Mouse (Mus musculus) lung, adult 2 months (tissue): ENCODE data around the gene Slc8a1. TPM values are rescaled to one million over a fixed set of nuclear protein-coding genes. Genes with fewer than 3 reads are reported as not detected.

Experiments
- DNase-seq: peaks from one replicate; pipeline ENCODE4 v3.0.0; 2022
- H3K4me1 ChIP-seq: fragments of 200-500 bp; 2 replicates; pipeline ENCODE4 v1.6.1; 2011; ENCODE audit warnings: low read length; ENCODE audit not compliant: control insufficient read depth, insufficient read depth
- H3K4me3 ChIP-seq: fragments of 200-500 bp; replicated peaks from 2 replicates; pipeline ENCODE3; 2011; ENCODE audit warnings: low read depth, mild to moderate bottlenecking, control low read depth, low read length; ENCODE audit errors: extremely low read depth
- CTCF ChIP-seq: fragments of 200-500 bp; IDR thresholded peaks from 2 replicates; pipeline ENCODE4 v1.5.1; 2011; ENCODE audit warnings: mild to moderate bottlenecking, low read length, control low read depth; ENCODE audit not compliant: insufficient read depth
- POLR2A ChIP-seq: fragments of 200-500 bp; IDR thresholded peaks from 2 replicates; pipeline ENCODE4 v1.6.1; 2011; ENCODE audit warnings: low read depth, mild to moderate bottlenecking, control low read depth, low read length, borderline replicate concordance; ENCODE audit errors: extremely low read depth
- WGBS: fragments of 180-500 bp; shearing (Covaris S2); methylation state at CpG from one replicate; pipeline ENCODE4 v1.1.7; 2018; 5-methylcytosine and 5-hydroxymethylcytosine counted together
- polyA plus RNA-seq: library from polyadenylated mRNA; depleted of rRNA; stranded (reverse); fragments of >200 nt; gene quantifications from 2 replicates; pipeline ENCODE4 v1.2.3, GENCODE M21; 2012

The Slc8a1 gene
- polyA plus RNA-seq, 1 experiment, result 8.0 TPM

- WGBS, result 79% methylated on average over 2 of the region's 2 CpGs
- H3K4me3 ChIP-seq, result no peak overlapping the region
Observed at GRCm38 (mm10) chr17:81735583-81735982, 2.6 kb downstream of the Slc8a1 start.

DNA sequence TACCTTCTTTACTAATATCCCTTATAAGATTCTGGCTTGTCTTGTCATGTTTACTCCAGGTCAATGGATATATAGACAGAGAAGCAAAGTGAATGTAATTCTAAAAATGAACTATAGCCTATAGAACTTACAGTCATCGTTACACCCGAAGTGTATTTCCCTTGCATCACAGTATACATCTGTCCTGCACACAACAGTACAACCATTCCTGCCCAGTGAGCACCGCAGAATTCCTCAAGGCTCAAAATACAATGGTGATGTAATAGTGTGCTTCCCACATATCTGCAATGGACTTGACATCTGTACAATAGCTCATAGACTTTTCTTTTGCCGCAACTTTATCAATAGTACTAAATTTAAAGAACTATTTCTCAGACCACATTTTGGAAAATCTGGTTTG, 8.3 kb downstream of the Slc8a1 start:
- 91% methylated on average over 4 of the region's 4 CpGs for WGBS
- no peak for DNase-seq
- Histone ChIP-seq H3K4me3 (no peak overlapping the region), H3K4me1 (no peaks in the 10 kb centered on the region)
- TF ChIP-seq CTCF (no peak), POLR2A (no peak)

More at GRCm38 (mm10) chr17:81735583-81735982, 2.6 kb downstream of the Slc8a1 start:
- no peaks in the 10 kb centered on the region for H3K4me1 ChIP-seq
- no peak for DNase-seq
- TF ChIP-seq POLR2A, result no peak
- no peak for TF ChIP-seq CTCF

- Histone ChIP-seq H3K4me3 (no peak overlapping the region), H3K4me1 (no peaks in the 10 kb centered on the region)
- 43% methylated on average over 1 of the region's 1 CpGs for WGBS
- no peak for DNase-seq
- TF ChIP-seq CTCF (no peak), POLR2A (no peak)
Observed at GRCm38 (mm10) chr17:81712273-81712751, 25.9 kb downstream of the Slc8a1 start.

DNA sequence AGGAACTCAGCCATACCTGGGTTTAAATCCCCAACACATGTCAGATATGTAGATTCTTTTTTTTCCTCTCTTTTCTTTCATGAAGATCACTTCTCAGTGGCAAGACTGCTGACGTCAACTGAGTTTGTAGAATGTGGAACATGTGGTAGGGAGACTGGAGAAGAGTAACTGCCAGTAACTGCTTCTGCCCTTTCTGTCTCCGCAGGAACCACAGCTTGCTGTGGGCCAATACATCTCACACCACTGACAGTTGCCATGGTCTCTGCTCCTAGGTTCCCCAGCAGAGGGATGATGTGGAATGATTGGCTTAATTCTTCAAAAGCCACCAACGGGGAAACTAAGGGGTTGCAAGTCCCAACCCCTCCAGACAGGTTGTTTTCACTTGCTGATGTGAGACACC, 33.4 kb downstream of the Slc8a1 start:
- H3K4me3 ChIP-seq, result no peak overlapping the region
- TF ChIP-seq POLR2A (no peak), CTCF (no peak)
- no peaks in the 10 kb centered on the region for H3K4me1 ChIP-seq
- 50% methylated on average over 3 of the region's 3 CpGs for WGBS
- DNase-seq, result no peak

- H3K4me1 ChIP-seq, result no peaks in the 10 kb centered on the region
- no peak for TF ChIP-seq POLR2A
- no peak for TF ChIP-seq CTCF
- WGBS, result 71% methylated on average over 2 of the region's 2 CpGs
- no peak overlapping the region for H3K4me3 ChIP-seq
- no peak for DNase-seq
Observed at GRCm38 (mm10) chr17:81703258-81703657, 34.9 kb downstream of the Slc8a1 start.

DNA sequence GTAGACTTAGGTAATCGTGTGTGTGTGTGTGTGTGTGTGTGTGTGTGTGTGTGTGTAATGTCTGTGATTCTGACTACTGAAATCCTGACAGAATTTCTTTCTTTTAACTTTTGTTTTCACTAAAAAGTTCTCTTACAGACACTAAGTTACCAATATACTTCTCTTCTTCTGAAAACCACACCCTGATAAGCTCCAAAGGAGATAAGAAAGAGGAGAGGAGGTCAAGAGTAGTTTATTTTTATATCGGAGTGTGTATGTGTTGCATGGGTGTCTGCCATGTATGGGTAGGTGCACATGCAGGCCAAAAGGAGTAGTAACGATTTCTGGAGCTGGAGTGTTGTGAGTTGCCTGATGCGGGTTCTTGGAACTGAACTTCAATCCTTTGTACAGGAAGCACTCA, 36.5 kb downstream of the Slc8a1 start:
- Histone ChIP-seq H3K4me1 (no peaks in the 10 kb centered on the region), H3K4me3 (no peak overlapping the region)
- no peak for DNase-seq
- TF ChIP-seq POLR2A (no peak), CTCF (no peak)
- 52% methylated on average over 4 of the region's 4 CpGs for WGBS

- DNase-seq, result no peak
- H3K4me3 ChIP-seq, result no peak overlapping the region
Observed at GRCm38 (mm10) chr17:81698789-81699188, 39.4 kb downstream of the Slc8a1 start.

GRCm38 (mm10) chr17:81697695-81698094, 40.5 kb downstream of the Slc8a1 start:
- DNase-seq, result no peak
- Histone ChIP-seq H3K4me1 (no peaks in the 10 kb centered on the region), H3K4me3 (no peak overlapping the region)
- TF ChIP-seq POLR2A (no peak), CTCF (no peak)
- WGBS, result 49% methylated on average over 2 of the region's 2 CpGs

More at GRCm38 (mm10) chr17:81698789-81699188, 39.4 kb downstream of the Slc8a1 start:
- 44% methylated on average over 10 of the region's 10 CpGs for WGBS
- no peaks in the 10 kb centered on the region for H3K4me1 ChIP-seq
- TF ChIP-seq CTCF (no peak), POLR2A (no peak)

- TF ChIP-seq POLR2A, result no peak
- no peak for TF ChIP-seq CTCF
- Histone ChIP-seq H3K4me3 (no peak overlapping the region), H3K4me1 (no peaks in the 10 kb centered on the region)
- DNase-seq, result no peak
- WGBS, result 68% methylated on average over 1 of the region's 1 CpGs
Observed at GRCm38 (mm10) chr17:81694977-81695376, 43.2 kb downstream of the Slc8a1 start.

GRCm38 (mm10) chr17:81679616-81680015, 58.6 kb downstream of the Slc8a1 start:
- Histone ChIP-seq H3K4me3 (no peak overlapping the region), H3K4me1 (no peaks in the 10 kb centered on the region)
- TF ChIP-seq POLR2A (no peak), CTCF (no peak)
- no peak for DNase-seq
